Mouse (Mus musculus) G1E (cell line): ENCODE results near the gene Plekhg5. TPM values are rescaled to one million over a fixed set of nuclear protein-coding genes. Genes with fewer than 3 reads are reported as not detected.

Source experiments
- ATAC-seq: 2 replicates; pipeline ENCODE4 v1.8.0; 2016; ENCODE audit warnings: mild to moderate bottlenecking; ENCODE audit not compliant: insufficient number of reproducible peaks, poor library complexity, low FRiP score, severe bottlenecking; ENCODE audit errors: extremely low read depth
- DNase-seq: peaks from one replicate; pipeline ENCODE4 v3.0.0; 2012; ENCODE audit warnings: low spot score
- H3K27me3 ChIP-seq: 2 replicates; pipeline ENCODE4 v1.6.1; 2012; ENCODE audit warnings: mild to moderate bottlenecking, low read length, inconsistent platforms; ENCODE audit not compliant: insufficient read depth
- H3K36me3 ChIP-seq: replicated peaks from 2 replicates; pipeline ENCODE3; 2012; ENCODE audit warnings: mild to moderate bottlenecking, inconsistent platforms
- H3K4me1 ChIP-seq: 2 replicates; pipeline ENCODE4 v1.6.1; 2012; ENCODE audit warnings: low read depth, low read length, inconsistent platforms, mixed read lengths; ENCODE audit not compliant: insufficient read depth
- H3K4me3 ChIP-seq: 2 replicates; pipeline ENCODE4 v1.5.1; 2012; ENCODE audit warnings: low read depth, mild to moderate bottlenecking, inconsistent platforms, low read length, moderate library complexity, mixed read lengths
- H3K9me3 ChIP-seq: replicated peaks from 2 replicates; pipeline ENCODE4 v1.6.1; 2012; ENCODE audit warnings: inconsistent platforms
- CTCF ChIP-seq: IDR thresholded peaks from 2 replicates; pipeline ENCODE4 v1.5.1; 2012; ENCODE audit warnings: low read depth, low read length, inconsistent platforms, mixed read lengths
- GATA1 ChIP-seq: IDR thresholded peaks from 2 replicates; pipeline ENCODE4 v1.6.1; 2012; ENCODE audit warnings: borderline replicate concordance, low read length, inconsistent platforms, mixed read lengths
- GATA2 ChIP-seq: IDR thresholded peaks from 2 replicates; pipeline ENCODE4 v1.6.1; 2012; ENCODE audit warnings: low read depth, low read length, inconsistent platforms, borderline replicate concordance
- POLR2AphosphoS5 ChIP-seq: IDR thresholded peaks from 2 replicates; pipeline ENCODE4 v1.6.1; 2012; ENCODE audit warnings: low read depth, low read length, inconsistent platforms; ENCODE audit not compliant: insufficient replicate concordance
- TAL1 ChIP-seq: conservative IDR thresholded peaks from 2 replicates; pipeline ENCODE4 v1.6.1; 2012; ENCODE audit warnings: low read depth, low read length, inconsistent platforms, mixed read lengths
- polyA plus RNA-seq: library from polyadenylated mRNA; stranded (reverse); fragments of >175 nt; gene quantifications from 2 replicates; pipeline ENCODE4 v1.2.3, GENCODE M21; 2012
- total RNA-seq, 2 experiments: library from RNA; stranded (forward) in 1 of 2; stranded (reverse) in 1 of 2; fragments of 200-1000 nt in 1 of 2; fragments of >200 nt in 1 of 2; fragmentation: Nextera tagmentation in 1 of 2; gene quantifications; 2 replicates each; pipeline ENCODE4 v1.2.3; 2014 to 2017

The Plekhg5 gene
- total and polyA plus RNA-seq, 3 experiments = 1.7 to 4.0 (median 3.9) TPM

GRCm38 (mm10) chr4:152162748-152163147, 90.5 kb downstream of the Plekhg5 start:
- peaks cover 32% of the 10 kb centered on the region for H3K27me3 ChIP-seq
- no peak for ATAC-seq
- H3K9me3 ChIP-seq = peaks cover 3% of the 10 kb centered on the region; the same call in 1 of the 2 replicates
- peaks cover 40% of the 10 kb centered on the region for H3K4me1 ChIP-seq
- no peak for TF ChIP-seq CTCF
- no peak for TF ChIP-seq GATA2
- no peak for TF ChIP-seq POLR2AphosphoS5
- TF ChIP-seq GATA1 = no peak
- no peak for TF ChIP-seq TAL1
- no peaks in the 10 kb centered on the region for H3K36me3 ChIP-seq
- DNase-seq = no peak
- H3K4me3 ChIP-seq = no peak overlapping the region

Other genes starting within 250 kb of the Plekhg5 start
- 60.3 and 113 TPM in 2 replicates for gene Camta1, start 210.6 kb upstream of the Plekhg5 start, total RNA-seq (2014; fragmentation: Nextera tagmentation)
- gene Camta1, start 210.6 kb upstream of the Plekhg5 start, total RNA-seq (2017) = 23.5 and 25.7 TPM in 2 replicates
- 10.8 and 12.1 TPM in 2 replicates for gene Camta1, start 210.6 kb upstream of the Plekhg5 start, polyA plus RNA-seq
- gene Dnajc11, start 138.8 kb upstream of the Plekhg5 start, total RNA-seq (2014; fragmentation: Nextera tagmentation) = 40.5 and 51.1 TPM in 2 replicates
- 69.6 and 97.1 TPM in 2 replicates for gene Dnajc11, start 138.8 kb upstream of the Plekhg5 start, total RNA-seq (2017)
- 43.7 and 67.2 TPM in 2 replicates for gene Dnajc11, start 138.8 kb upstream of the Plekhg5 start, polyA plus RNA-seq
- gene Thap3, start 83.5 kb upstream of the Plekhg5 start, total RNA-seq (2014; fragmentation: Nextera tagmentation) = 2.0 and 3.0 TPM in 2 replicates
- gene Thap3, start 83.5 kb upstream of the Plekhg5 start, total RNA-seq (2017) = 0.82 and 1.6 TPM in 2 replicates
- 4.2 and 5.5 TPM in 2 replicates for gene Thap3, start 83.5 kb upstream of the Plekhg5 start, polyA plus RNA-seq
- gene Phf13, start 76.2 kb upstream of the Plekhg5 start, total RNA-seq (2014; fragmentation: Nextera tagmentation) = 2.9 and 3.7 TPM in 2 replicates
- gene Phf13, start 76.2 kb upstream of the Plekhg5 start, total RNA-seq (2017) = 2.0 and 2.3 TPM in 2 replicates
- 5.4 and 6.6 TPM in 2 replicates for gene Phf13, start 76.2 kb upstream of the Plekhg5 start, polyA plus RNA-seq
- 2.4 and 4.1 TPM in 2 replicates for gene Klhl21, start 63.7 kb upstream of the Plekhg5 start, total RNA-seq (2014; fragmentation: Nextera tagmentation)
- 3.8 and 4.4 TPM in 2 replicates for gene Klhl21, start 63.7 kb upstream of the Plekhg5 start, total RNA-seq (2017)
- gene Klhl21, start 63.7 kb upstream of the Plekhg5 start, polyA plus RNA-seq = 12.2 and 13.5 TPM in 2 replicates
- 13.9 and 24.5 TPM in 2 replicates for gene Zbtb48, start 44.8 kb upstream of the Plekhg5 start, total RNA-seq (2014; fragmentation: Nextera tagmentation)
- gene Zbtb48, start 44.8 kb upstream of the Plekhg5 start, total RNA-seq (2017) = 9.3 and 9.8 TPM in 2 replicates
- gene Zbtb48, start 44.8 kb upstream of the Plekhg5 start, polyA plus RNA-seq = 12.4 and 13.4 TPM in 2 replicates
- gene Tas1r1, start 33.9 kb upstream of the Plekhg5 start, total RNA-seq (2014; fragmentation: Nextera tagmentation) = 0.24 TPM in 1 of 2 replicates, not detected in the other
- 0.06 and 0.27 TPM in 2 replicates for gene Tas1r1, start 33.9 kb upstream of the Plekhg5 start, total RNA-seq (2017)
- gene Tas1r1, start 33.9 kb upstream of the Plekhg5 start, polyA plus RNA-seq = 0.02 and 0.04 TPM in 2 replicates
- gene Nol9, start 33.2 kb upstream of the Plekhg5 start, total RNA-seq (2014; fragmentation: Nextera tagmentation) = 47.5 and 58.2 TPM in 2 replicates
- gene Nol9, start 33.2 kb upstream of the Plekhg5 start, total RNA-seq (2017) = 34.2 and 35.1 TPM in 2 replicates
- 63.5 and 96.9 TPM in 2 replicates for gene Nol9, start 33.2 kb upstream of the Plekhg5 start, polyA plus RNA-seq
- not detected in 2 replicates for gene Tnfrsf25, start 43.4 kb downstream of the Plekhg5 start, total RNA-seq (2014; fragmentation: Nextera tagmentation)
- gene Tnfrsf25, start 43.4 kb downstream of the Plekhg5 start, total RNA-seq (2017) = 0.29 TPM in 1 of 2 replicates, not detected in the other
- gene Tnfrsf25, start 43.4 kb downstream of the Plekhg5 start, polyA plus RNA-seq = not detected in 2 replicates
- gene Espn, start 79.9 kb downstream of the Plekhg5 start, total RNA-seq (2014; fragmentation: Nextera tagmentation) = 9.3 and 16.4 TPM in 2 replicates
- 4.2 and 4.3 TPM in 2 replicates for gene Espn, start 79.9 kb downstream of the Plekhg5 start, total RNA-seq (2017)
- 48.0 and 61.7 TPM in 2 replicates for gene Espn, start 79.9 kb downstream of the Plekhg5 start, polyA plus RNA-seq
- not detected in 2 replicates for gene Hes2, start 86.4 kb downstream of the Plekhg5 start, total RNA-seq (2014; fragmentation: Nextera tagmentation)
- gene Hes2, start 86.4 kb downstream of the Plekhg5 start, total RNA-seq (2017) = 0.33 and 0.46 TPM in 2 replicates
- 0.04 and 0.18 TPM in 2 replicates for gene Hes2, start 86.4 kb downstream of the Plekhg5 start, polyA plus RNA-seq
- 17.1 and 22.1 TPM in 2 replicates for gene Acot7, start 105.6 kb downstream of the Plekhg5 start, total RNA-seq (2014; fragmentation: Nextera tagmentation)
- gene Acot7, start 105.6 kb downstream of the Plekhg5 start, total RNA-seq (2017) = 17.6 and 18.6 TPM in 2 replicates
- gene Acot7, start 105.6 kb downstream of the Plekhg5 start, polyA plus RNA-seq = 46.2 and 51.1 TPM in 2 replicates
- not detected in 2 replicates for gene Gpr153, start 201.7 kb downstream of the Plekhg5 start, total RNA-seq (2014; fragmentation: Nextera tagmentation)
- 0.05 TPM in 1 of 2 replicates, not detected in the other for gene Gpr153, start 201.7 kb downstream of the Plekhg5 start, total RNA-seq (2017)
- gene Gpr153, start 201.7 kb downstream of the Plekhg5 start, polyA plus RNA-seq = 0.03 and 0.09 TPM in 2 replicates
- not detected in 2 replicates for gene Hes3, start 219.2 kb downstream of the Plekhg5 start, total RNA-seq (2014; fragmentation: Nextera tagmentation)
- not detected in 2 replicates for gene Hes3, start 219.2 kb downstream of the Plekhg5 start, total RNA-seq (2017)
- gene Hes3, start 219.2 kb downstream of the Plekhg5 start, polyA plus RNA-seq = not detected in 2 replicates
- gene Icmt, start 224.7 kb downstream of the Plekhg5 start, total RNA-seq (2014; fragmentation: Nextera tagmentation) = 19.0 and 21.9 TPM in 2 replicates
- gene Icmt, start 224.7 kb downstream of the Plekhg5 start, total RNA-seq (2017) = 21.5 and 24.6 TPM in 2 replicates
- gene Icmt, start 224.7 kb downstream of the Plekhg5 start, polyA plus RNA-seq = 19.0 TPM in 2 replicates
- not detected in 2 replicates for gene Rnf207, start 246.5 kb downstream of the Plekhg5 start, total RNA-seq (2014; fragmentation: Nextera tagmentation)
- gene Rnf207, start 246.5 kb downstream of the Plekhg5 start, total RNA-seq (2017) = 0.11 and 0.52 TPM in 2 replicates
- not detected in 2 replicates for gene Rnf207, start 246.5 kb downstream of the Plekhg5 start, polyA plus RNA-seq